Mouse (Mus musculus) forebrain, embryonic 13.5 days (tissue): ENCODE results near the gene 6330409D20Rik. TPM values are rescaled to one million over a fixed set of nuclear protein-coding genes. Genes with fewer than 3 reads are reported as not detected.

Experiments
- ATAC-seq: fragments of 200-750 bp; cut with Nextera tagmentation; 2 replicates; pipeline ENCODE4 v1.8.0; 2017
- H3K27ac ChIP-seq: fragments of 300-500 bp; sonication (generic); 2 replicates; pipeline ENCODE4 v1.5.1; 2015; ENCODE audit warnings: inconsistent platforms, mild to moderate bottlenecking, moderate library complexity
- H3K27me3 ChIP-seq: fragments of 300-500 bp; sonication (generic); 2 replicates; pipeline ENCODE4 v1.6.1; 2015; ENCODE audit warnings: mild to moderate bottlenecking, inconsistent platforms
- H3K36me3 ChIP-seq: fragments of 300-500 bp; sonication (generic); 2 replicates; pipeline ENCODE4 v1.6.1; 2015; ENCODE audit warnings: mild to moderate bottlenecking, inconsistent platforms; ENCODE audit not compliant: poor library complexity, severe bottlenecking
- H3K4me1 ChIP-seq: fragments of 300-500 bp; sonication (generic); 2 replicates; pipeline ENCODE4 v1.6.1; 2015; ENCODE audit warnings: inconsistent platforms
- H3K4me2 ChIP-seq: fragments of 300-500 bp; sonication (generic); 2 replicates; pipeline ENCODE4 v1.6.1; 2015; ENCODE audit warnings: inconsistent platforms, mild to moderate bottlenecking, moderate library complexity
- H3K4me3 ChIP-seq: fragments of 300-500 bp; sonication (generic); 2 replicates; pipeline ENCODE4 v1.5.1; 2015; ENCODE audit warnings: mild to moderate bottlenecking, inconsistent platforms
- H3K9ac ChIP-seq: fragments of 300-500 bp; sonication (generic); 2 replicates; pipeline ENCODE4 v1.6.1; 2015; ENCODE audit warnings: mild to moderate bottlenecking, inconsistent platforms
- H3K9me3 ChIP-seq: fragments of 300-500 bp; sonication (generic); replicated peaks from 2 replicates; pipeline ENCODE4 v1.6.1; 2016; ENCODE audit warnings: inconsistent platforms
- WGBS: fragments of 180-500 bp; shearing (Covaris S2); methylation state at CpG from one replicate; pipeline ENCODE4 v1.1.7; 2015; 5-methylcytosine and 5-hydroxymethylcytosine counted together
- polyA plus RNA-seq: library from polyadenylated mRNA; unstranded; fragments of >200 nt; fragmentation: Nextera tagmentation; extraction: Ambion mirVana; gene quantifications from 2 replicates; pipeline ENCODE4 v1.2.1, GENCODE M21; 2015

6330409D20Rik gene
- polyA plus RNA-seq, 1 experiment from 2014 or later: 1.6 TPM

DNA sequence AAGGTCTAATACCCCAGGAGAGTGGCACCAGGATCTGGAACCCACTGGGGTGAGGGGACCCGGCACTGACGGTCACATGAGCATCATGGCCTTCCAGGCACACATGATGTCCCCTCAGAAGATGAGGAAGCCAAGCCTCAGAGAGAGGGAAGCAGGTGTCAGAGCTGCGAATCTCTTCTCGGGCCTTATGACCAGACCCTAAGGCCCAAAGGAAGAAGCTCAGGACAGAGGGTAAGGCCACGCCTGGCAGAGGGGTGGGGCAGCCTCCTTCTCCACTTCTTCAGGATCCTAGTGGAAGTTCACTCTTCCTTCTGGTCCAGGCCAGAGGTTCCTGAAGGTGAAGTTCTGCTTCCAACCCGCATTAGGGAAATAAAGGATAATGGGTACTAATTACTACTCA, 8.1 kb downstream of the 6330409D20Rik start:
- no peak overlapping the region for H3K4me2 ChIP-seq
- H3K27me3 ChIP-seq: peaks cover 3% of the 10 kb centered on the region; the same call in 1 of the 2 replicates
- H3K9ac ChIP-seq: no peak overlapping the region
- no peak for ATAC-seq
- H3K36me3 ChIP-seq: no peaks in the 10 kb centered on the region
- WGBS: 78% methylated on average over 6 of the region's 6 CpGs
- H3K4me1 ChIP-seq: no peaks in the 10 kb centered on the region
- H3K27ac ChIP-seq: no peak overlapping the region
- H3K4me3 ChIP-seq: no peak overlapping the region
- no peaks in the 10 kb centered on the region for H3K9me3 ChIP-seq

GRCm38 (mm10) chr2:32731911-32732310, 8.9 kb downstream of the 6330409D20Rik start:
- Histone ChIP-seq H3K4me2 (no peak overlapping the region), H3K9me3 (no peaks in the 10 kb centered on the region), H3K27ac (no peak overlapping the region), H3K36me3 (no peaks in the 10 kb centered on the region), H3K4me3 (no peak overlapping the region), H3K27me3 (peaks cover 3% of the 10 kb centered on the region; the same call in 1 of the 2 replicates), H3K4me1 (peaks cover 3% of the 10 kb centered on the region; the same call in 1 of the 2 replicates), H3K9ac (peak overlapping the region; percentile 9; the same call in 1 of the 2 replicates)
- no peak for ATAC-seq
- 81% methylated on average over 4 of the region's 4 CpGs for WGBS

- H3K4me2 ChIP-seq: no peak overlapping the region
- H3K4me3 ChIP-seq: no peak overlapping the region
- ATAC-seq: no peak
- H3K27ac ChIP-seq: no peak overlapping the region
- 64% methylated on average over 11 of the region's 11 CpGs for WGBS
- no peaks in the 10 kb centered on the region for H3K9me3 ChIP-seq
- peaks cover 3% of the 10 kb centered on the region; the same call in 1 of the 2 replicates for H3K4me1 ChIP-seq
- H3K36me3 ChIP-seq: no peaks in the 10 kb centered on the region
- peaks cover 3% of the 10 kb centered on the region; the same call in 1 of the 2 replicates for H3K27me3 ChIP-seq
- 0 out of 2 replicates have a peak overlapping the region, but pooled peaks have one; percentile 21 for H3K9ac ChIP-seq
Measured at GRCm38 (mm10) chr2:32730854-32731253, 10.0 kb downstream of the 6330409D20Rik start.

DNA sequence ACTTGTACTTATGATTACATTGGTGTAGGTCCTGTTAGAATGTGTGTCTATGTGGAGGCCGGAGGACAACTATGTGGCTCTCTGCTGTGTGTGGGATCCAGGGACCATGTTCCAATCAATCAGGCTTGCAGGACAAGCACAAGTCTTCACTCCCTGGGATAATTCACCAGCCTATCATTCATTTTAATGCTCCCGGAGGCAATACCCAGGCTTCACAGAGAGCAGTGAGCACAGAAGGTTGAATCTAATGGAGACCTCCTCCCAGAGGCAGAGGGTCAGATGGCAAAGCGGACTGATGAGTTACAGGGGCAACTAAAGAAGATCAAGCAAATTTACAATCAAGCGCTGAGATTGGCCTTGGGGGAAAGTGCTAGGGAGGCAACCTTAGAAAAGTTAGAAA, 11.3 kb downstream of the 6330409D20Rik start:
- peaks cover 3% of the 10 kb centered on the region; the same call in 1 of the 2 replicates for H3K27me3 ChIP-seq
- H3K4me1 ChIP-seq: peaks cover 3% of the 10 kb centered on the region; the same call in 1 of the 2 replicates
- no peaks in the 10 kb centered on the region for H3K36me3 ChIP-seq
- H3K27ac ChIP-seq: no peak overlapping the region
- H3K4me2 ChIP-seq: no peak overlapping the region
- H3K4me3 ChIP-seq: no peak overlapping the region
- H3K9me3 ChIP-seq: no peaks in the 10 kb centered on the region
- no peak overlapping the region for H3K9ac ChIP-seq
- 76% methylated on average over 4 of the region's 4 CpGs for WGBS
- no peak for ATAC-seq

DNA sequence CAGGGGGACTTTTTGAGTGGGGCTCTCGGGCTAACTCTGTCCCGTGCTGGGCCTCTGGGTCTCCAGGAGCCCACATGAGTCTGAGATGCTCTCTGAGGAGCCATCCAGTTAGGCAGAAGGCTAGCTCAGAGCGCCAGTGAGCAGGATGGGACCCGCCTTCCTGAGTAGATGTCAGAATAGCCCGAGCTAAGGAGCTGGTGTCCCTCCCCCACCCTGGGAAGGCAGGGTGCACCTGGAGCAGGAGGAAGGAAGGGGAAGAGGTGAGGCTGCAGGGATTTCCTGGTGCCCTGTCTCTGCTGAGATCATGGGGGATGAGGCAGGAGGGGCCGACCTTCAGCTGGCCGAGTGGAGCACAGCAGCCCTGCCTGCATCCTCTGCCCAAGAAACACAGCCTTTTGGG, 12.4 kb downstream of the 6330409D20Rik start:
- H3K27me3 ChIP-seq: 0 out of 2 replicates have a peak, but pooled peaks cover 3% of the 10 kb centered on the region
- H3K9ac ChIP-seq: peak overlapping the region; percentile 5; the same call in 1 of the 2 replicates
- ATAC-seq: no peak
- H3K4me3 ChIP-seq: no peak overlapping the region
- H3K36me3 ChIP-seq: no peaks in the 10 kb centered on the region
- H3K4me1 ChIP-seq: peaks cover 3% of the 10 kb centered on the region; the same call in 1 of the 2 replicates
- H3K4me2 ChIP-seq: no peak overlapping the region
- no peaks in the 10 kb centered on the region for H3K9me3 ChIP-seq
- no peak overlapping the region for H3K27ac ChIP-seq
- 61% methylated on average over 7 of the region's 7 CpGs for WGBS

DNA sequence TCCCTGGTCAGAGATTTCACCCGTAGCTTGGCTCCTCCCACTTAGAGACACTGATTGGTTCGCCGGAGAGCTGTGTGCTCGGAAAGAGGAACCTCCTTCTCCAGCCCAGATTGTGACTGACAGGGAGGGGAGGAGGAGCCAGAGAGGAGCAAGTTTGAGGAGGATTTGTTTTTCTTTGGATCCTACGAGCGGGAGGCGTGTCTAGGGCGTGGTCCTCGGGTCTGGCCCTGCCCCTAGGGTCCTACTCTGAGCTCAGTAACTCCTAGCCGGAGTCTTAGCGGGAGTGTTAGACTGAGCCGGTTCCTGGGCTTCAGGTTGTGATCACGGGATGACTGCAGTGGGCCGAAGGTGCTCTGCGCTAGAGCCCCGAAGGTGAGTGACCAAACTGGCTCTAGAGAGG, 13.4 kb downstream of the 6330409D20Rik start:
- H3K27ac ChIP-seq: no peak overlapping the region
- under 1% methylated on average over 16 of the region's 16 CpGs for WGBS
- peak overlapping the region; percentile 50; the same call in 1 of the 2 replicates for H3K9ac ChIP-seq

DNA sequence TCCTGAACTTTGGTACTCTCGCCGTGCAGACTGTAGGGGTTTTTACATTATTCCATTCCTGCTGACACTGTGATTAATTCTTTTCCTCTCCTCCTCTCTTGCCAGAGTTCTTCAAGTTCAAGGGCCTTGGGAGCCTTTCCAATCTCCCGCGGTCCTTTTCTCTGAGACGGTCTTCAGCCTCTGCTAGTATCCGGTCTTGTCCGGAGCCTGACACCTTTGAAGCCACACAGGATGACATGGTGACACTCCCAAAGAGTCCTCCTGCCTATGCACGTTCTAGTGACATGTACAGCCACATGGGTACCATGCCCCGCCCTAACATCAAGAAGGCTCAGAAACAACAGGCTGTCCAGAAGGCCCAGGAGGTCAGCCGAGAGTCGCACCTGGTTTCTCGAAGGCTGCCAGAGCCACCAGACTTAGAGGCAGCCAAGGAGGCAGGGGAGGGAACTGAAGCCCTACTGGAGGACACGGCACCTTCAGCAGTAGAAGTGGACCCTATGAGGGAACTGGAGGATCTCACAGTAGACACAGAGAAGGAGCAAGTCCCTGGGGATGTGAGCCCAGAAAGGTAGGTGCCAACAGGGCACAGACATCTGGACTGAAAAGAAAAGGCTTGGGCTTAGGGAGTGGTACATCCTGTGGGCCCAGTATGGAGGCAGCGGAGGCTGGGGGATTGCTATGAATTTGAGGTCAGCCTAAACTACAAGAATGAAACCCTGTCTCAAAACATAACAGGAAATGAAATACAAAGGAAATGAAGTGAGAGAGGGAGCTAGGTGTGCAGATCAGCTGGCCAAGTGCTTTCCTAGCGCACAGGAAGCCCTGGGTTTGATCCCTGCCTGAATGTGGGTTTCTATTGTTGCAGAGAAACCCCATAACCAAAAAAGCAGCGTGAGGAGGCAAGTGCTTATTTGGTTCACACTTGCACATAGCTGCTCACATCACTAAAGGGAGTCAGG, 15.7 kb downstream of the 6330409D20Rik start:
- no peak overlapping the region for H3K9ac ChIP-seq
- no peaks in the 10 kb centered on the region for H3K9me3 ChIP-seq
- no peak overlapping the region for H3K4me2 ChIP-seq
- no peak overlapping the region for H3K4me3 ChIP-seq
- H3K4me1 ChIP-seq: peaks cover 3% of the 10 kb centered on the region; the same call in 1 of the 2 replicates
- WGBS: 84% methylated on average over 16 of the region's 16 CpGs
- H3K27me3 ChIP-seq: 0 out of 2 replicates have a peak, but pooled peaks cover 3% of the 10 kb centered on the region
- H3K36me3 ChIP-seq: no peaks in the 10 kb centered on the region
- H3K27ac ChIP-seq: no peak overlapping the region
- ATAC-seq: no peak

More for the DNA sequence above, 13.4 kb downstream of the 6330409D20Rik start:
- ATAC-seq: peak; percentile 98
- H3K36me3 ChIP-seq: no peaks in the 10 kb centered on the region
- peak overlapping the region; percentile 57 for H3K4me2 ChIP-seq
- peaks cover 3% of the 10 kb centered on the region; the same call in 1 of the 2 replicates for H3K4me1 ChIP-seq
- H3K4me3 ChIP-seq: peak overlapping the region; percentile 30
- H3K9me3 ChIP-seq: no peaks in the 10 kb centered on the region
- 0 out of 2 replicates have a peak, but pooled peaks cover 3% of the 10 kb centered on the region for H3K27me3 ChIP-seq

GRCm38 (mm10) chr2:32724149-32724548, 16.7 kb downstream of the 6330409D20Rik start:
- WGBS: 87% methylated on average over 4 of the region's 4 CpGs
- Histone ChIP-seq H3K9ac (no peak overlapping the region), H3K4me3 (no peak overlapping the region), H3K4me2 (no peak overlapping the region), H3K27me3 (0 out of 2 replicates have a peak, but pooled peaks cover 3% of the 10 kb centered on the region), H3K27ac (no peak overlapping the region), H3K36me3 (no peaks in the 10 kb centered on the region), H3K4me1 (peaks cover 3% of the 10 kb centered on the region; the same call in 1 of the 2 replicates), H3K9me3 (no peaks in the 10 kb centered on the region)
- no peak for ATAC-seq

DNA sequence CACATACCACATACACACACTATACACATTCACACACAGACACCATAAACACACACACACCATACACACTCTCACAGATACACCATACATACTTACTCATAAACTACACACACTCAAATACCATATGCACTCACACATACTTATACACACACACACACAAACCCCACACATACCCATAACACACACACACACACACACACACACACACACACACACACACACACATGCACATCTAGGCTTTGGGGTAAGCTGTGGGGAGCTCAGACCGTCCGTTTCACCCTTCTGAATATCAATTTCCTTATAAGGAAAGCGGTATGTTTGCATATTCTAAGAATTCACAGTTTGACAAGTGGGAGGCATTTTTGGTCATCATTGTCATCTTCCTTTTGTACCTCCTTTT, 18.2 kb downstream of the 6330409D20Rik start:
- H3K4me1 ChIP-seq: peaks cover 8% of the 10 kb centered on the region
- H3K9ac ChIP-seq: no peak overlapping the region
- ATAC-seq: no peak
- H3K36me3 ChIP-seq: no peaks in the 10 kb centered on the region
- H3K4me2 ChIP-seq: no peak overlapping the region
- H3K27me3 ChIP-seq: no peaks in the 10 kb centered on the region
- H3K27ac ChIP-seq: no peak overlapping the region
- no peaks in the 10 kb centered on the region for H3K9me3 ChIP-seq
- WGBS: 89% methylated on average over 3 of the region's 3 CpGs
- no peak overlapping the region for H3K4me3 ChIP-seq

- Histone ChIP-seq H3K4me1 (peaks cover 7% of the 10 kb centered on the region), H3K9me3 (no peaks in the 10 kb centered on the region), H3K36me3 (no peaks in the 10 kb centered on the region), H3K27ac (no peak overlapping the region), H3K27me3 (no peaks in the 10 kb centered on the region), H3K9ac (peak overlapping the region; percentile 21; the same call in 1 of the 2 replicates), H3K4me3 (no peak overlapping the region), H3K4me2 (no peak overlapping the region)
- 51% methylated on average over 6 of the region's 6 CpGs for WGBS
- no peak for ATAC-seq
Measured at GRCm38 (mm10) chr2:32722046-32722445, 18.8 kb downstream of the 6330409D20Rik start.

GRCm38 (mm10) chr2:32720681-32721229, 20.1 kb downstream of the 6330409D20Rik start, which contains the start of gene Sh2d3c:
Gene Sh2d3c (plus strand): TSS chr2:32721055.
- peak within 1 kb of the TSS; percentile 45; the same call in 1 of the 2 replicates for H3K9ac ChIP-seq
- ATAC-seq: no peak
- H3K4me2 ChIP-seq: no peak within 1 kb of the TSS
- no peak within 1 kb of the TSS for H3K27ac ChIP-seq
- 57% methylated on average over 8 of the region's 8 CpGs for WGBS
- peaks cover 5% of the 10 kb centered on the region for H3K4me1 ChIP-seq
- no peaks in the 10 kb centered on the region for H3K27me3 ChIP-seq
- H3K9me3 ChIP-seq: no peaks in the 10 kb centered on the region
- no peaks in the 10 kb centered on the region for H3K36me3 ChIP-seq
- no peak within 1 kb of the TSS for H3K4me3 ChIP-seq

- H3K9me3 ChIP-seq: no peaks in the 10 kb centered on the region
- H3K4me3 ChIP-seq: no peak overlapping the region
- H3K27me3 ChIP-seq: no peaks in the 10 kb centered on the region
- H3K9ac ChIP-seq: no peak overlapping the region
- H3K27ac ChIP-seq: no peak overlapping the region
- H3K36me3 ChIP-seq: no peaks in the 10 kb centered on the region
- WGBS: 84% methylated on average over 3 of the region's 3 CpGs
- no peak overlapping the region for H3K4me2 ChIP-seq
- peaks cover 5% of the 10 kb centered on the region for H3K4me1 ChIP-seq
- no peak for ATAC-seq
Measured at GRCm38 (mm10) chr2:32720053-32720452, 20.8 kb downstream of the 6330409D20Rik start.
